Mouse (Mus musculus): ENCODE measurements around the gene Elmo1. TPM values are rescaled to one million over a fixed set of nuclear protein-coding genes. Genes with fewer than 3 reads are reported as not detected.
A peak's percentile ranks its signal among the peaks of the same experiment; 100 is the strongest.

The Elmo1 gene
- total and polyA plus RNA-seq, 2 experiments from 2014 or later: 35.2 to 36.4 TPM

GRCm38 (mm10) chr13:20192009-20192584 lies 101.7 kb downstream of the Elmo1 start:
- H3K36me3 ChIP-seq (ENCODE audit: insufficient read depth, low read length): no peaks in the 10 kb centered on the region
- H3K4me2 ChIP-seq (ENCODE audit: low read depth, low read length, poor library complexity, severe bottlenecking): no peak overlapping the region
- ATAC-seq (ENCODE audit: low FRiP score): no peak
- WGBS: 81% methylated on average over 6 of the region's 6 CpGs
- TF ChIP-seq CTCF (IDR thresholded peaks at IDR 0.05): no peak
- H3K27me3 ChIP-seq (ENCODE audit: insufficient read depth, low read length): no peaks in the 10 kb centered on the region
- no peak overlapping the region for H3K4me3 ChIP-seq (ENCODE audit: low read depth, low read length)
- H3K9ac ChIP-seq (replicated peaks; ENCODE audit: low read length, poor library complexity, severe bottlenecking): no peak overlapping the region
- no peak for DNase-seq (ENCODE audit: low spot score)
- H3K4me1 ChIP-seq (ENCODE audit: insufficient read depth, low read length): no peaks in the 10 kb centered on the region
- no peak overlapping the region for H3K27ac ChIP-seq (ENCODE audit: low read depth, low read length)
- no peaks in the 10 kb centered on the region for H3K9me3 ChIP-seq (ENCODE audit: low read length)

- ATAC-seq (ENCODE audit: low FRiP score): no peak
- H3K9ac ChIP-seq (replicated peaks; ENCODE audit: low read length, poor library complexity, severe bottlenecking): no peak overlapping the region
- no peak for DNase-seq (ENCODE audit: low spot score)
- no peak overlapping the region for H3K4me2 ChIP-seq (ENCODE audit: low read depth, low read length, poor library complexity, severe bottlenecking)
- H3K4me3 ChIP-seq (ENCODE audit: low read depth, low read length): no peak overlapping the region
- H3K4me1 ChIP-seq (ENCODE audit: insufficient read depth, low read length): no peaks in the 10 kb centered on the region
- no peaks in the 10 kb centered on the region for H3K9me3 ChIP-seq (ENCODE audit: low read length)
- TF ChIP-seq CTCF (IDR thresholded peaks at IDR 0.05): no peak
- H3K27me3 ChIP-seq (ENCODE audit: insufficient read depth, low read length): no peaks in the 10 kb centered on the region
- no peak overlapping the region for H3K27ac ChIP-seq (ENCODE audit: low read depth, low read length)
- WGBS: 63% methylated on average over 2 of the region's 2 CpGs
- no peaks in the 10 kb centered on the region for H3K36me3 ChIP-seq (ENCODE audit: insufficient read depth, low read length)
These were observed 110.2 kb downstream of the Elmo1 start for GRCm38 (mm10) chr13:20200582-20200981.

- Histone ChIP-seq H3K36me3 (ENCODE audit: insufficient read depth, low read length) (no peaks in the 10 kb centered on the region), H3K9ac (replicated peaks; ENCODE audit: low read length, poor library complexity, severe bottlenecking) (no peak overlapping the region), H3K27me3 (ENCODE audit: insufficient read depth, low read length) (no peaks in the 10 kb centered on the region), H3K9me3 (ENCODE audit: low read length) (no peaks in the 10 kb centered on the region), H3K27ac (ENCODE audit: low read depth, low read length) (no peak overlapping the region), H3K4me2 (ENCODE audit: low read depth, low read length, poor library complexity, severe bottlenecking) (no peak overlapping the region), H3K4me1 (ENCODE audit: insufficient read depth, low read length) (no peaks in the 10 kb centered on the region), H3K4me3 (ENCODE audit: low read depth, low read length) (no peak overlapping the region)
- no peak for TF ChIP-seq CTCF (IDR thresholded peaks at IDR 0.05)
- WGBS: 92% methylated on average over 4 of the region's 4 CpGs
- no peak for DNase-seq (ENCODE audit: low spot score)
- no peak for ATAC-seq (ENCODE audit: low FRiP score)
These were observed 112.2 kb downstream of the Elmo1 start for GRCm38 (mm10) chr13:20202617-20203016.

- TF ChIP-seq CTCF (IDR thresholded peaks at IDR 0.05): no peak
- H3K4me3 ChIP-seq (ENCODE audit: low read depth, low read length): no peak overlapping the region
- no peak overlapping the region for H3K9ac ChIP-seq (replicated peaks; ENCODE audit: low read length, poor library complexity, severe bottlenecking)
- DNase-seq (ENCODE audit: low spot score) (no peak), ATAC-seq (ENCODE audit: low FRiP score) (peak; percentile 54; the same call in 1 of the 2 replicates)
- H3K27me3 ChIP-seq (ENCODE audit: insufficient read depth, low read length): no peaks in the 10 kb centered on the region
- no peak overlapping the region for H3K27ac ChIP-seq (ENCODE audit: low read depth, low read length)
- no peaks in the 10 kb centered on the region for H3K4me1 ChIP-seq (ENCODE audit: insufficient read depth, low read length)
- no peak overlapping the region for H3K4me2 ChIP-seq (ENCODE audit: low read depth, low read length, poor library complexity, severe bottlenecking)
- H3K36me3 ChIP-seq (ENCODE audit: insufficient read depth, low read length): no peaks in the 10 kb centered on the region
- no peaks in the 10 kb centered on the region for H3K9me3 ChIP-seq (ENCODE audit: low read length)
These were observed 113.8 kb downstream of the Elmo1 start for GRCm38 (mm10) chr13:20204165-20204564.

- no peaks in the 10 kb centered on the region for H3K36me3 ChIP-seq (ENCODE audit: insufficient read depth, low read length)
- ATAC-seq (ENCODE audit: low FRiP score) (no peak), DNase-seq (ENCODE audit: low spot score) (no peak)
- H3K4me3 ChIP-seq (ENCODE audit: low read depth, low read length): no peak overlapping the region
- no peak overlapping the region for H3K9ac ChIP-seq (replicated peaks; ENCODE audit: low read length, poor library complexity, severe bottlenecking)
- WGBS: 90% methylated on average over 12 of the region's 12 CpGs
- no peak for TF ChIP-seq CTCF (IDR thresholded peaks at IDR 0.05)
- no peak overlapping the region for H3K4me2 ChIP-seq (ENCODE audit: low read depth, low read length, poor library complexity, severe bottlenecking)
- no peaks in the 10 kb centered on the region for H3K4me1 ChIP-seq (ENCODE audit: insufficient read depth, low read length)
- no peaks in the 10 kb centered on the region for H3K9me3 ChIP-seq (ENCODE audit: low read length)
- no peak overlapping the region for H3K27ac ChIP-seq (ENCODE audit: low read depth, low read length)
- no peaks in the 10 kb centered on the region for H3K27me3 ChIP-seq (ENCODE audit: insufficient read depth, low read length)
These were observed 114.8 kb downstream of the Elmo1 start for GRCm38 (mm10) chr13:20205007-20205745.

- Histone ChIP-seq H3K9me3 (ENCODE audit: low read length) (no peaks in the 10 kb centered on the region), H3K27me3 (ENCODE audit: insufficient read depth, low read length) (no peaks in the 10 kb centered on the region), H3K4me3 (ENCODE audit: low read depth, low read length) (no peak overlapping the region), H3K36me3 (ENCODE audit: insufficient read depth, low read length) (no peaks in the 10 kb centered on the region), H3K27ac (ENCODE audit: low read depth, low read length) (no peak overlapping the region), H3K4me1 (ENCODE audit: insufficient read depth, low read length) (no peaks in the 10 kb centered on the region), H3K4me2 (ENCODE audit: low read depth, low read length, poor library complexity, severe bottlenecking) (no peak overlapping the region), H3K9ac (replicated peaks; ENCODE audit: low read length, poor library complexity, severe bottlenecking) (no peak overlapping the region)
- DNase-seq (ENCODE audit: low spot score): no peak
- ATAC-seq (ENCODE audit: low FRiP score): no peak
- 93% methylated on average over 2 of the region's 2 CpGs for WGBS
- no peak for TF ChIP-seq CTCF (IDR thresholded peaks at IDR 0.05)
These were observed 115.3 kb downstream of the Elmo1 start for GRCm38 (mm10) chr13:20205746-20206145.
